Mouse (Mus musculus) midbrain, embryonic 11.5 days (tissue): ENCODE measurements around the gene Gm6993. TPM values are rescaled to one million over a fixed set of nuclear protein-coding genes. Genes with fewer than 3 reads are reported as not detected.

ENCODE experiments used
- ATAC-seq: fragments of 200-750 bp; cut with Nextera tagmentation; 2 replicates; pipeline ENCODE4 v1.8.0; 2017; ENCODE audit warnings: moderate TSS enrichment, moderate library complexity; ENCODE audit not compliant: low FRiP score
- DNase-seq: peaks from one replicate; pipeline ENCODE4 v3.0.0; 2015; ENCODE audit warnings: low spot score; ENCODE audit errors: missing footprints
- H3K27ac ChIP-seq: fragments of 300-500 bp; sonication (generic); 2 replicates; pipeline ENCODE4 v1.5.1; 2014; ENCODE audit warnings: low read depth, low read length
- H3K27me3 ChIP-seq: fragments of 300-500 bp; sonication (generic); 2 replicates; pipeline ENCODE4 v1.6.1; 2014; ENCODE audit warnings: mild to moderate bottlenecking, low read length, moderate library complexity, mixed read lengths; ENCODE audit not compliant: control insufficient read depth, insufficient read depth
- H3K36me3 ChIP-seq: fragments of 300-500 bp; sonication (generic); 2 replicates; pipeline ENCODE4 v1.6.1; 2014; ENCODE audit warnings: mild to moderate bottlenecking, low read length, moderate library complexity, mixed read lengths; ENCODE audit not compliant: control insufficient read depth, insufficient read depth
- H3K4me1 ChIP-seq: fragments of 300-500 bp; sonication (generic); 2 replicates; pipeline ENCODE4 v1.6.1; 2014; ENCODE audit warnings: low read length; ENCODE audit not compliant: control insufficient read depth, insufficient read depth
- H3K4me2 ChIP-seq: fragments of 300-500 bp; sonication (generic); 2 replicates; pipeline ENCODE4 v1.6.1; 2014; ENCODE audit warnings: mild to moderate bottlenecking, moderate library complexity
- H3K4me3 ChIP-seq: fragments of 300-500 bp; sonication (generic); 2 replicates; pipeline ENCODE4 v1.5.1; 2014; ENCODE audit warnings: low read depth, low read length
- H3K9ac ChIP-seq: fragments of 300-500 bp; sonication (generic); 2 replicates; pipeline ENCODE4 v1.6.1; 2014; ENCODE audit warnings: low read length
- H3K9me3 ChIP-seq: fragments of 300-500 bp; sonication (generic); 2 replicates; pipeline ENCODE4 v1.6.1; 2016; ENCODE audit warnings: low read length; ENCODE audit not compliant: control insufficient read depth
- WGBS: fragments of 180-500 bp; shearing (Covaris S2); extraction: QIAGEN DNeasy Blood & Tissue Kit; methylation state at CpG from one replicate; pipeline ENCODE4 v1.1.7; 2014; 5-methylcytosine and 5-hydroxymethylcytosine counted together
- polyA plus RNA-seq: library from polyadenylated mRNA; unstranded; fragments of >200 nt; fragmentation: Nextera tagmentation; extraction: Ambion mirVana; gene quantifications from 2 replicates; pipeline ENCODE4 v1.2.1, GENCODE M21; 2014

Gene Gm6993
- polyA plus RNA-seq, 1 experiment from 2014 or later = not detected

DNA sequence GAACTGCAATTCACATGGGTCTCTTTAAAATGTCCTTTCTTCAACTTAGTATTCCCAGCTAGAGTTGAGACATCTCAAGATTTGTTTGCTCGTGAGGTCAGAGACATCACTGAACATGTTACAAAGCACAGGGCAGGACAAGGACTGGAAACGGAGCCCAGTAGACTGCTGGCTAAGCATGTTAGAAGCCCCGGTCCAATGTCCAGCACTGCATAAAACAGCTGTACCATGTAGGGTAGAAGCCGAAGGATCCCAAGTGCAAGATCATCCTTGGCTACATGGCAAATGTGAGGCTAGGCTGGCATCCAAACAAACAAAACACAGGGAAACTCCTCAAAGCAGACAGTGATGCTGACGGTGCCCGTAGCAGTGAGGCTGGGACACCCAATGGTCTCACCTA, 5.6 kb upstream of the Gm6993 start:
- H3K4me3 ChIP-seq = no peak overlapping the region
- no peak for DNase-seq
- H3K27me3 ChIP-seq = no peaks in the 10 kb centered on the region
- whole genome bisulfite sequencing = 92% methylated on average over 6 of the region's 6 CpGs
- ATAC-seq = no peak
- H3K9me3 ChIP-seq = no peaks in the 10 kb centered on the region
- no peaks in the 10 kb centered on the region; the same call in 1 of the 2 replicates for H3K4me1 ChIP-seq
- H3K27ac ChIP-seq = no peak overlapping the region
- H3K4me2 ChIP-seq = no peak overlapping the region
- no peaks in the 10 kb centered on the region for H3K36me3 ChIP-seq
- H3K9ac ChIP-seq = no peak overlapping the region

DNA sequence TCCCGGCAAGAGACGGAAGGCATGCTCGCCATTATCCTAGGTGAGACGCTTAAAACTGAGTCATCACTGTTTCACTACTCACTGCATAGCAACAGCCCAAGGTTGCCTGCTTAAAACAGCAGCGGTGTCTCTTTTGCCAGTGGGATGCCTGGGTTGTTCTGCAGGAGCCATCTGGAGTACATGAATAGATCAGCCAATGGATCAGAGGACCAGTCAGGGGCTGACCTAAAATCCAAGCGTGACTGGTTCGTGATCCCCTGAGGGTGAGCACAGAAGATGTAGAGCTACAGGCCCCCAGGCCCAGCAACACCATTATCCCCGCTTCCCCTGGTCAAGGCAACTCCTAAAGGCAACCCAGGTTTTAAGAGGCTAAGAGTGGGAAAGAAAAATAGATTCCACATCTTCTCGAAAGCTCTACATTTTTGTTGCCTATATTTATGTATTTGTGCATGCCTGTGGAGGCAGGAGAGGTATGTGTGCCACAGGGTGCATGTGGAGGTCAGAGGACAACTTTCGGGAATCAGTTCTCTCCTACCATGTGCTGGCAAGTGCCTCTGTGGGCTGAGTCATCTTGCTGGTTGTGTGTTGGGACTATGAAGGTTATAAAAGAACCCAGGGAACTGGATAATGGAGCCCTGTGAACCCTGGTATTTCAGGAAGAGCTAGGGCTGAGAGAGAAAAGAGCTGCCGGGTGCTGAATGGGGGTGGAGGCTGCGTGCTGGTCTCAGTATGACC, 3.5 kb upstream of the Gm6993 start:
- ATAC-seq (no peak), DNase-seq (no peak)

DNA sequence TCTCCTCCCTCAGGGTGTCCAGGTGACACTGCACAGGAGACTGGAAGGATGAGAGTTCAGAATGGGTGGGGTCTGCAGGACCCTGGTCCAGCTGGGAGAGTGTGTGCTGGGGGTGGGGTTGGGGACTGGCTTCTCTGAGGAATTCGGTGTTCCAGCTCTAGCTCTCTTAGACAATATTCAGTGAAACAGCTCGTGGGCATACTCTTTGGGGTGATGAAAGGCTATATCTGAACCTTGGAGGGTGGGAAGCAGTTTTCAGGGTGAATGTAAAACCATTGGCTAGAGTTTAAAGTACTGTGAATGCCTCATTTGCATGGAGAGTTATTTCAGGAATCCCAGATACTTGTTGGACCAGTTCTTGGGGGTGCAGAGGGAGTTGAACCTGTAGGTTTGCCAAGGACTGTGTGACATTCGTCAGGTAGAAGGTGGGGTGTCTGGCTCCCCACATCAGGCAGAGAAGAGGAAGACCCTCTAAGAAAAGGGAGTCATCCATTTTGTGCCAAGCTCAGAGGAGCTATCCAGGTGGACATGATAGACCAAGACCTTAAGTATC, 1.5 kb upstream of the Gm6993 start:
- no peaks in the 10 kb centered on the region for H3K36me3 ChIP-seq
- ATAC-seq (no peak), DNase-seq (no peak)
- H3K4me1 ChIP-seq = no peaks in the 10 kb centered on the region; the same call in 1 of the 2 replicates
- no peaks in the 10 kb centered on the region for H3K27me3 ChIP-seq
- no peak overlapping the region for H3K4me2 ChIP-seq
- WGBS = 78% methylated on average over 3 of the region's 3 CpGs
- H3K9me3 ChIP-seq = no peaks in the 10 kb centered on the region
- no peak overlapping the region for H3K9ac ChIP-seq
- no peak overlapping the region for H3K27ac ChIP-seq
- no peak overlapping the region for H3K4me3 ChIP-seq

More for the DNA sequence above, 3.5 kb upstream of the Gm6993 start:
- Histone ChIP-seq H3K27ac (no peak overlapping the region), H3K4me3 (no peak overlapping the region), H3K9me3 (no peaks in the 10 kb centered on the region), H3K27me3 (no peaks in the 10 kb centered on the region), H3K36me3 (no peaks in the 10 kb centered on the region), H3K4me1 (no peaks in the 10 kb centered on the region; the same call in 1 of the 2 replicates), H3K4me2 (no peak overlapping the region), H3K9ac (no peak overlapping the region)
- 62% methylated on average over 12 of the region's 12 CpGs for WGBS

DNA sequence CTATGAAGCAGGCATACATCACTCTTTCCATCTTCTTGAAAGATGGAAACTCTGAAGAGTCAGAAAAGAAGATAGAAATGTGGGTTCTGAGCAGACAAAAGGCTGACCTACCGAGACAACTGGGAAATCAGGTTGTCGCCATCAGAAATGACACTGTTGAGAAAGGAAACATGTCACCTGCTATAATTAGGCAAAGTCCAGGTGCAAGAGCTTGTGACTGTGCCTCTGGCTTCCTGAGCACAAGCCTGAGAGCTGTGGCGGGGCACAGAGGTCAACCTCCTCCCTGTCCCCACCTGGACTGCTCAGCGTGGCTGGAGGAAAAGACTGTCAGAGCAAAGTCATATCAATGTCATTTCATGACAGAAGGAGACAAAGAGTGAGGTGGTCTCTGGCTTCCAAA, 772 bp upstream of the Gm6993 start:
- no peak overlapping the region for H3K27ac ChIP-seq
- H3K27me3 ChIP-seq = no peaks in the 10 kb centered on the region
- DNase-seq = no peak
- no peak for ATAC-seq
- no peak overlapping the region for H3K9ac ChIP-seq
- H3K4me3 ChIP-seq = no peak overlapping the region
- H3K4me1 ChIP-seq = no peaks in the 10 kb centered on the region; the same call in 1 of the 2 replicates
- no peaks in the 10 kb centered on the region for H3K9me3 ChIP-seq
- H3K36me3 ChIP-seq = no peaks in the 10 kb centered on the region
- H3K4me2 ChIP-seq = no peak overlapping the region
- 87% methylated on average over 4 of the region's 4 CpGs for WGBS

DNA sequence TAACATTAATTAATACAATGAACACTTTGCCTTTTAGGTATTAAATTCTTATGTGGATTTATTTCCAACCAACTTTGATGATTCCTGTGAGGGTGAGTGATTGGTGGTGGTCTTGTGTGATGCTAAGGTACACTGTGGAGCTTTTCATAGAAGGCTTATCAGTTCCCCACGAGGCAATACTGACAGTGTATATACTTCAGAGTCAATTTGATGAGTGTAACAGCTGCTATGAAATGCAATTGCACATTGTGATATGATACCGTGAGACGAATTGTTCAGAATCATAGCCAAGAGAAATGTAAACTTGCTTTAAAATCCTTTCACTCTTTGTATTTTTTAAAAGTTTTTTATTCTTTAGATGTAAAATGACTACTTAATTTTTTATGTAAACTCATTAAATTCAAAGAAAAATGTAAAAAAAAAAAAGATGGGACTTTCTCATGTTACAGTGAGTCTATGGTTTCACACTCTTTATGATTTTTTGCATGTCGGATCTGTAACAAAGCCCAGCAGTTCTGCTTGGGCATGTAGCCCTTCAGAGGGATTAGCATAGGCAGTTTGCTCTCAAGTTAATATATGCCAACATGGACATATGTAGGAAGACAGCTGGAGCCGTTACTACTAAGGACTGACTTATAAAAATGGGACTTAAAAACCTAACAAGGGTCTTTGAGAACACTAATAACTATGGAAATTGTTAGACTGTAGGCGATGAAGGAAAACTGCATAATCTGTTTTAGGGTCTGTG, 1.2 kb downstream of the Gm6993 start:
- H3K27ac ChIP-seq = no peak overlapping the region
- ATAC-seq (no peak), DNase-seq (peak; percentile 26)
- H3K4me3 ChIP-seq = no peak overlapping the region
- H3K36me3 ChIP-seq = no peaks in the 10 kb centered on the region
- no peaks in the 10 kb centered on the region for H3K9me3 ChIP-seq
- no peak overlapping the region for H3K9ac ChIP-seq
- WGBS = 85% methylated on average over 6 of the region's 6 CpGs
- H3K27me3 ChIP-seq = no peaks in the 10 kb centered on the region
- H3K4me2 ChIP-seq = no peak overlapping the region
- no peaks in the 10 kb centered on the region; the same call in 1 of the 2 replicates for H3K4me1 ChIP-seq

DNA sequence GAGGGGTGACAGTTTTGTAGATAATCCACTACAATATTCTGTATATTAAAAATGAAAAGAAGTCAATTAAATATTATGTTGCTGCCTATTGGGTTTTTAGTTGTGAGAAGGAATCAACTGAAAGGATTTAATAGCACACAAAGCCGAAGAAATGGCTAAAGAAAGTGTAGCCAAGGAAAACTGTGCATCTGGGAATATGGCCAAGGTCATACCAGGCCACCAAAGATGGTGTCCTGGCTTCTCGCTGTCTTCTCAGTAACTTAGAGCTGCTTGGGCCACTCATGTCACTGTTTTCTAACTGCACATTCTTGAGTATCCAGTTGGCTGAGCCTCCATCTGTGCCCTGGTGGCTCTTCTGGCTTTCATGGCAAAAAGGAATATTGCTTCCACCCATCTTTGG, 3.4 kb downstream of the Gm6993 start:
- Histone ChIP-seq H3K27me3 (no peaks in the 10 kb centered on the region), H3K9ac (no peak overlapping the region), H3K9me3 (no peaks in the 10 kb centered on the region), H3K36me3 (no peaks in the 10 kb centered on the region), H3K27ac (no peak overlapping the region), H3K4me1 (no peaks in the 10 kb centered on the region), H3K4me3 (no peak overlapping the region), H3K4me2 (no peak overlapping the region)
- ATAC-seq (no peak), DNase-seq (peak; percentile 4)
- WGBS = 96% methylated on average over 2 of the region's 2 CpGs

DNA sequence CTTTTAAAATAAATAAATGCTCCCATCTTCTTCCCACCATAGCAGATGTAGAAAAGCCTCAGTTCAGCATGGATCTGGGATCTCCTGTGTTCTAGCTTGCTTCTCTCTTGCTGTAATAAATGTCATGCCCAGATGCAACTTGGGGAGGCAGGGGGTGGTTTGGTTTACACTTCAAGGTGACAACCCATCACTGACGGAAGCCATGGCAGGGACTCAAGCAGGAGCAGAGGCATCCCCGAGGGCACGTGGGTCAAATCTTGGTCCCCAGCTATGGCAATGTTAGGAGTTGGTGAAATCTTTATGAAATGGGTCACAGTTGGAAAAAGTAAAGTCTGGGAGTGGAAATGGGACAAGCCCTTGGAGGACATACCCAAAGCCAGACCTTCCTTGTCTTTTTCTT, 4.1 kb downstream of the Gm6993 start:
- Histone ChIP-seq H3K27me3 (no peaks in the 10 kb centered on the region), H3K9ac (no peak overlapping the region), H3K4me1 (no peaks in the 10 kb centered on the region), H3K36me3 (no peaks in the 10 kb centered on the region), H3K4me3 (no peak overlapping the region), H3K9me3 (no peaks in the 10 kb centered on the region), H3K4me2 (no peak overlapping the region), H3K27ac (no peak overlapping the region)
- ATAC-seq = no peak
- WGBS = 92% methylated on average over 3 of the region's 3 CpGs
- peak; percentile 76 for DNase-seq

DNA sequence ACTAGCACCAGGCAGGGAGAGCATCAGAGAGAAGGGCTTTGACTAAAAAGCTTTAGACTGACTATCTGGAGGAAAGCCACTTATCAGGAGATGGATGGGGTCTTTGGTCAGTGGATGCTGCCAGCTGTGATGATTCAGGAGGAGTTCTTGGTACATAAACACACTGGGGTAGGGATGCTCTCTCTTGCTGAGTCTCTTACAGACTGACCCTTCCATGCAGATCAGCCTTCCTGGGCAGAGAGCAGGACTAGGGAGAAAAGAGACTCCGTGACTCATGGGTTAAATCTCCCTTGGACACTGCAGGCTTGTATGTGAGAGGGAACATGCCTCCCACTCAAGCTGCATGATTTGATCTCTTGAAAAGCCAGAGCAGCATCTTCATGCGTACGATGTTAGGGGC, 5.6 kb downstream of the Gm6993 start:
- ATAC-seq (no peak), DNase-seq (no peak)
- no peaks in the 10 kb centered on the region for H3K9me3 ChIP-seq
- no peak overlapping the region for H3K27ac ChIP-seq
- no peak overlapping the region for H3K9ac ChIP-seq
- no peaks in the 10 kb centered on the region for H3K4me1 ChIP-seq
- H3K4me2 ChIP-seq = no peak overlapping the region
- H3K36me3 ChIP-seq = no peaks in the 10 kb centered on the region
- no peak overlapping the region for H3K4me3 ChIP-seq
- WGBS = 51% methylated on average over 3 of the region's 3 CpGs
- H3K27me3 ChIP-seq = no peaks in the 10 kb centered on the region

DNA sequence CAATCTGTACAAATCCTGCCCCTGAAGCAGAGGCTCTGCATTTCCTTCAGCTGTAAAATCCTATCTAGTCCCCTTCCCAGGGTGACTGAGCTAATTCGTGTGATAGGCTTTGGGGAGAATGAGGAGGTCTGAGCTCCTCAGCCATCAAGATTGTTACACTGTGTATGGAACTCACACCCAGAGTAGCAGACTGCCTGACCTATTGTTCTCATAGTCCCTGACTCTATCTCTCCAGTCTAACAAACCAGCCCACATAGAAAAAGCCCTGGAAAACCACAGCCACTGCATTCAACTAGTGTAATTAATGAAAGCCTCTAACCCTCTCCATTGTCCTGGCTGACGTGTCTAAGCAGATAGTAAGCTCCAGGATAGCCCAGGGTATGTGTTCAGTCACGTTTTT, 6.0 kb downstream of the Gm6993 start:
- H3K36me3 ChIP-seq = no peaks in the 10 kb centered on the region
- no peaks in the 10 kb centered on the region for H3K9me3 ChIP-seq
- ATAC-seq = no peak
- WGBS = 38% methylated on average over 3 of the region's 3 CpGs
- H3K4me2 ChIP-seq = no peak overlapping the region
- H3K27ac ChIP-seq = no peak overlapping the region
- DNase-seq = peak; percentile 71
- no peaks in the 10 kb centered on the region for H3K4me1 ChIP-seq
- H3K4me3 ChIP-seq = no peak overlapping the region
- H3K9ac ChIP-seq = no peak overlapping the region
- H3K27me3 ChIP-seq = no peaks in the 10 kb centered on the region
